Mouse (Mus musculus) spleen, postnatal 0 days (tissue): ENCODE data around the gene Rdm1. TPM values are rescaled to one million over a fixed set of nuclear protein-coding genes. Genes with fewer than 3 reads are reported as not detected.

Experiments
- polyA plus RNA-seq: library from polyadenylated mRNA; unstranded; fragments of >200 nt; fragmentation: Nextera tagmentation; extraction: Ambion mirVana; gene quantifications from 2 replicates; pipeline ENCODE4 v1.2.1, GENCODE M21; 2015

The Rdm1 gene
- 14.6 and 19.7 TPM in 2 replicates for polyA plus RNA-seq

DNA sequence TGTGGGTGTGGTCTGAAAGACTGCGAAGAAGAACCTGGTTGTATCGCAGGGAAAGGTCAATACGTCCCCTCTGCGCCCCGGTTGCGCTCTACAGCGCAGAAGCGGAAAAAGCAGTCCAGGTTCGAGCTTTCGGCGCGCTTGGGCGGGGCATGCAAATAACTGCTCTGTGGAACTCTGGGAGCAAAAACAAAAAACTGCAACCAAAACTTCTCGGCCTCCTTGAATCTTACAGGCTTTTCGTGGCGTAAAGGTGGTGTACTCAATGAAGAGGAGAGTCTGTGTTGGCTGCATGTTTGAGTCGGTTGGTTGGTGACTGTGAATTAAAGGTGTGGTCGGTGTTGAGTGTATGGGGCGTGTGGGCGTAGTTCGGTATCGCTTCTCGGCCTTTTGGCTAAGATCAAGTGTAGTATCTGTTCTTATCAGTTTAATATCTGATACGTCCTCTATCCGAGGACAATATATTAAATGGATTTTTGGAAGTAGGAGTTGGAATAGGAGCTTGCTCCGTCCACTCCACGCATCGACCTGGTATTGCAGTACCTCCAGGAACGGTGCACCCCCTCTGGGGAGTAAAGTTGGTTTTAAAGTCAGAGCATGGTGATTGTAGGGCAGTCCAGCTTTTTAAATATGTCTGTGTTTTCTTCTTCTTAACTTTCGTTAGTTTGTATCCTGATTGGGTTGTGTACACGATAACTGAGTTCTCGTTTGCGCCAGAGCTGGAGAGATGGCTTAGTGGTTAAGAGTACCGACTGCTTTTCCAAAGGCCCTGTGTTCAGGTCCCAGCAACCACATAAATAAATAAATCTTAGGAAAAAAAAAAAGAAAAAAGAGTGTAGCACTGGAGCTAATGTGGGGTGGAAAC is at the start of gene Rdm1:
Gene Rdm1, plus strand, starts transcription at position 201 of the 862 bp plus-strand sequence.

DNA sequence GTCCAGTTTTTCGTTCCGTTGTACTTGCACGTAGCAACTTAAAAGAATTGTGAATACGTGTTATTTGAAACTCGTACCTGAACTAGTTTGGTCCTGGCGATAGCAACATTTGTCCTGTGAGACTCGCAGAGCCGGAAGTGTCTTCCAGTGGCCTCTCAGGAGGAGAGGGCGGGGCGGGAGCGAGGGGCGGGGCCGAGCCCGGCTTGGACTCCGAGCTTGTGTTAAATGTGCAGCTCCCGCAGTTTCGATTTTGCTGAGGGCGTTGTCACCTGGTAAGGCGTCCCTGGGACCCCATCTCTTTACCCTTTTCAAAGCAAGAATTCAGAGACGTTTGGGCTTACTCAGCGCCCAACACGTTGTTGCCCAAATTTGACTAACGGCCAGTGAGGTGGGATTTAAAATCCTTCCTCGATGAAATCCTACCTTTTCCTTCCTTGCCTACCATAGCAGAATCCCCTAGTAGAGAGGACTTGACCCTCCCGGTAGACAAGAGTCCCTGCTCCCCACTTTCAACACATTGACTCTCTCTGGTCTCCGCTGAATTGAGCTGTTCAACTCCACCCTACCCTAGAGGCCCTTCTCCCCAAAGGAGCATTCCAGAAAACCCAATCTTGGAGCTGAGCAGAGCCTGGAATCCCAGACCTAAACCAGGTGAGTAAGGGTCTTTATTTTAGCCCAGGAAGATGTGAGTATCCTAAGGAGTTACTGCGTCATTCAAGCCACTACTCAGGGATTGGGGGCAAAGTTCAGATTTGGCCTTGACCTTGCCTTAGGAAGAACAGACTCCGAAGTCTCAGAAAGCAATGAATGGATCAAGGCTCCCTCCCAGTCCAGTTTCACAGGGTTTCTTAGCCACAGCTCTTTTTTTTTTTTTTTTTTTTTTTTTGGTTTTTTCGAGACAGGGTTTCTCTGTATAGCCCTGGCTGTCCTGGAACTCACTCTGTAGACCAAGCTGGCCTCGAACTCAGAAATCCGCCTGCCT is 44.6 kb upstream of the Rdm1 start, which contains the start of gene Tmem106a:
Gene Tmem106a, plus strand, starts transcription at position 189 of the 982 bp plus-strand sequence.

GRCm38 (mm10) chr11:101599156-101599555 is 27.8 kb upstream of the Rdm1 start, which contains the start of gene Gm11634:
Gm11634 (minus strand) TSS chr11:101599256.

DNA sequence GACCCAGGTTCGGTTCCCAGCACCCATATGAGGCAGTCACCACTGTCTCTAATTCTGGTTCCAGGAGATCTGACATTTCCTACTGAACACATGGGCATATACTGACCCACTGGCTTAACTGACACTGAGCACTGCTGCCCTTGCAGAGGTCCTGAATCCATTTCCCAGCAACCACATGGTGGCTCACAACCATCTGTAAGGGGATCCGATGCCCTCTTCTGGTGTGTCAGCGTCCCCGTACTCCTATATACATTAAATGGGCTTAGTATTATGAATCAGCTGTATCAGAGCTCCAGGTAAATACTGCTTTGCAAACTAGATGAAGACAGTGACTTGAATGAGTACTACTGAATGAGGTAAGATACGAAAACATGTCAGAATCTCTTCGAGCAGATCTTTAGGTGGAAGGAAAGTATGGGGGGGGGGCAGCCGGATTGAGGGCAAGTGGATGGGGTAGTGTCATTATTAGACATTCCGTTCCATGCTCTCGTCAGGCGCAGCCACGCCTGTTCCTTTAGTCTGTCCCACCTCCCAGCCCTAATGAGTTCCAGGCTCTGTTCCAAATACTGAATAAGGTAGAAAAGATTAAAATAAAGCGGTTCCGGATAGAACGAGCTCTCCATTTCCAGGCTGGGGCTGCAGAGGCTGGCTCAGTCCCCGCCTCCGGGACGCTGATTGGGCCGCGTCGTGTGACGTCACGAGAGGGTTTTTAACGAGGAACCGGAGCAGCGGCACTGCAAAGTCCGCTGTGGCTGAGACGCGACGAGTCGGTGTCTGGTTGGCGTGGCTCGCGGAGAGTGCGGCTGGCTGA is 38.0 kb downstream of the Rdm1 start, which contains the start of gene Arl4d:
Gene Arl4d, plus strand, starts transcription at position 717 of the 811 bp plus-strand sequence.

Other genes starting within 250 kb of the Rdm1 start
- gene Aarsd1, start 209.6 kb upstream of the Rdm1 start, polyA plus RNA-seq = 43.7 and 47.7 TPM in 2 replicates
- 2.0 and 2.8 TPM in 2 replicates for gene Gm27029, start 202.4 kb upstream of the Rdm1 start, polyA plus RNA-seq
- gene Rundc1, start 202.1 kb upstream of the Rdm1 start, polyA plus RNA-seq = 6.6 and 7.2 TPM in 2 replicates
- gene Ptges3l, start 201.9 kb upstream of the Rdm1 start, polyA plus RNA-seq = 2.0 and 2.4 TPM in 2 replicates
- 369 and 411 TPM in 2 replicates for gene Rpl27, start 184.9 kb upstream of the Rdm1 start, polyA plus RNA-seq
- gene Ifi35, start 178.8 kb upstream of the Rdm1 start, polyA plus RNA-seq = 42.2 and 52.3 TPM in 2 replicates
- gene Rnd2, start 162.2 kb upstream of the Rdm1 start, polyA plus RNA-seq = 3.2 and 5.3 TPM in 2 replicates
- gene Vat1, start 161.0 kb upstream of the Rdm1 start, polyA plus RNA-seq = 21.8 and 28.0 TPM in 2 replicates
- 11.9 and 16.4 TPM in 2 replicates for gene Brca1, start 75.2 kb upstream of the Rdm1 start, polyA plus RNA-seq
- gene Nbr1, start 75.0 kb upstream of the Rdm1 start, polyA plus RNA-seq = 29.5 and 31.5 TPM in 2 replicates
- gene Tmem106a, start 45.0 kb upstream of the Rdm1 start, polyA plus RNA-seq = 5.6 and 7.6 TPM in 2 replicates
- gene Gm11634, start 27.9 kb upstream of the Rdm1 start, polyA plus RNA-seq = 0.23 TPM in 1 of 2 replicates, not detected in the other
- gene Arl4d, start 38.3 kb downstream of the Rdm1 start, polyA plus RNA-seq = 3.3 and 3.7 TPM in 2 replicates
- gene Dhx8, start 105.7 kb downstream of the Rdm1 start, polyA plus RNA-seq = 24.7 and 24.9 TPM in 2 replicates
- 0.49 and 0.59 TPM in 2 replicates for gene Etv4, start 158.2 kb downstream of the Rdm1 start, polyA plus RNA-seq